ENCODE assay signal across 30 mouse cellular contexts in the genomic region with DNA sequence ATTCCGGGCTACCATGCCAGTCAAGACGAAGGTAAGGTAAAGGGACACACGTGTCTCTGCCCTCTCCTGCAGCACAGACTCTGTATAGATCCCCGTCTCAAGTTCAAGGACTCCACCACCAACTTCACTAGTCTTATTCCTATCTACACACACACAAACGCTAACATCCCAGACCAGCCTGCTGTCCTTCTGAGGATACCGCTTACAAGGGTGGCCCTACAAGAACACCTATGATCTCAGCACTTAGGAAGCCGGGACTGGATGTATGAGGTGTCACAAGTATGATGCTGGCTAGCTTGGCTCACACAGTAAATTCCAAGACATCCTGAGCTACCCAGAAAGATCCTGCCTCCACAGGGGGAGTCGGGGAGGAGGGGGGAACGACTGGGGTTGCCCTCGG. TPM values are rescaled to one million over a fixed set of nuclear protein-coding genes. Genes with fewer than 3 reads are reported as not detected.
DNase-seq lines count a peak whose midpoint lies in the region; ATAC-seq and TF ChIP-seq lines count a peak whose summit lies in the region.
"Had no signal": no experiment of that assay in that cellular context is flagged by ENCODE, and none has a peak within 500 bp of the region (broad histone marks: within the 10 kb centered on the region; RNA-seq: fewer than 3 reads in every experiment).

No protein-coding gene starts in this region.

- no peak overlapping the region for H3K9ac ChIP-seq in kidney, embryonic 16.5 days (replicated peaks; ENCODE audit: low read length)
- H3K9ac ChIP-seq in lung, embryonic 14.5 days = no peak overlapping the region
- H3K9ac ChIP-seq: heart, embryonic 12.5 days; hindbrain, embryonic 13.5 days; liver, embryonic 14.5 days; neural tube, embryonic 13.5 days had no signal

- 0 out of 2 replicates have a peak, but pooled peaks have one; percentile 10 for ATAC-seq in kidney, embryonic 16.5 days (ENCODE audit: low FRiP score, low TSS enrichment)
- peak; percentile 33; the same call in 1 of the 2 replicates for ATAC-seq in lung, embryonic 14.5 days (ENCODE audit: insufficient read depth)
- ATAC-seq: activated CD4-positive, CD25-positive, alpha-beta regulatory T cell, adult 4 months; forebrain, embryonic 16.5 days; midbrain, embryonic 16.5 days had no signal

- H3K4me3 ChIP-seq in kidney, embryonic 16.5 days (ENCODE audit: low read length) = no peak overlapping the region
- no peak overlapping the region for H3K4me3 ChIP-seq in lung, embryonic 14.5 days (ENCODE audit: low read depth, low read length)
- no peak overlapping the region for H3K4me3 ChIP-seq in lung, adult 2 months (replicated peaks; ENCODE audit: extremely low read depth, low read depth, low read length)
- H3K4me3 ChIP-seq: forebrain, embryonic 10.5 days; heart, embryonic 12.5 days; hindbrain, embryonic 13.5 days; limb, embryonic 10.5 days; myocyte; neural tube, embryonic 13.5 days had no signal

- WGBS in kidney, embryonic 16.5 days = 64% methylated on average over 10 of the region's 10 CpGs
- WGBS in lung, embryonic 14.5 days = 40% methylated on average over 10 of the region's 10 CpGs
- 36% methylated on average over 10 of the region's 10 CpGs for WGBS in lung, adult 2 months

- H3K9me3 ChIP-seq in kidney, embryonic 16.5 days (ENCODE audit: low read length) = no peaks in the 10 kb centered on the region
- no peaks in the 10 kb centered on the region for H3K9me3 ChIP-seq in lung, embryonic 14.5 days (ENCODE audit: low read depth, low read length)
- H3K9me3 ChIP-seq: forebrain, embryonic 10.5 days; G1E; hindbrain, embryonic 13.5 days; limb, embryonic 10.5 days; neural tube, embryonic 13.5 days had no signal

- H3K4me1 ChIP-seq in kidney, embryonic 16.5 days (ENCODE audit: insufficient read depth, low read length) = peaks cover 11% of the 10 kb centered on the region; the same call in 1 of the 2 replicates
- H3K4me1 ChIP-seq in lung, embryonic 14.5 days (ENCODE audit: insufficient read depth) = peaks cover 15% of the 10 kb centered on the region
- H3K4me1 ChIP-seq in lung, adult 2 months (ENCODE audit: control insufficient read depth, insufficient read depth, low read length) = peaks cover 24% of the 10 kb centered on the region
- H3K4me1 ChIP-seq: hindbrain, embryonic 13.5 days had no signal

- TF ChIP-seq POLR2A in lung, adult 2 months (IDR thresholded peaks at IDR 0.05; ENCODE audit: borderline replicate concordance, extremely low read depth, low read depth, low read length) = no peak

- no peak for TF ChIP-seq CTCF in lung, embryonic 14.5 days (IDR thresholded peaks at IDR 0.05; ENCODE audit: low read depth)
- no peak for TF ChIP-seq CTCF in lung, adult 2 months (IDR thresholded peaks at IDR 0.05; ENCODE audit: insufficient read depth, low read length)

- no peaks in the 10 kb centered on the region for H3K36me3 ChIP-seq in kidney, embryonic 16.5 days (ENCODE audit: insufficient read depth, low read length)
- no peaks in the 10 kb centered on the region for H3K36me3 ChIP-seq in lung, embryonic 14.5 days (ENCODE audit: insufficient read depth)
- H3K36me3 ChIP-seq: forebrain, embryonic 10.5 days; G1E; heart, embryonic 12.5 days; hindbrain, embryonic 13.5 days; limb, embryonic 10.5 days; neural tube, embryonic 13.5 days had no signal

- no peak overlapping the region for H3K27ac ChIP-seq in kidney, embryonic 16.5 days (ENCODE audit: low read length)
- H3K27ac ChIP-seq in lung, embryonic 14.5 days (ENCODE audit: low read depth) = no peak overlapping the region
- H3K27ac ChIP-seq: forebrain, embryonic 10.5 days; hindbrain, embryonic 13.5 days; kidney, postnatal 0 days; limb, embryonic 10.5 days; liver, embryonic 14.5 days; neural tube, embryonic 13.5 days had no signal

- H3K4me2 ChIP-seq in kidney, embryonic 16.5 days (replicated peaks; ENCODE audit: low read depth, low read length) = no peak overlapping the region
- H3K4me2 ChIP-seq in lung, embryonic 14.5 days = no peak overlapping the region
- H3K4me2 ChIP-seq: heart, embryonic 12.5 days; hindbrain, embryonic 13.5 days; neural tube, embryonic 13.5 days had no signal

- H3K27me3 ChIP-seq in kidney, embryonic 16.5 days (ENCODE audit: insufficient read depth, low read length) = no peaks in the 10 kb centered on the region
- H3K27me3 ChIP-seq in lung, embryonic 14.5 days (ENCODE audit: insufficient read depth, low read length) = no peaks in the 10 kb centered on the region
- H3K27me3 ChIP-seq: CH12.LX; heart, embryonic 12.5 days; hindbrain, embryonic 13.5 days; neural tube, embryonic 13.5 days had no signal

- no peak for DNase-seq in kidney, adult 18-20 months
- peak; percentile 43 for DNase-seq in lung, embryonic 14.5 days
- no peak for DNase-seq in lung, adult 2 months
- DNase-seq in Muller cell, postnatal 12 days (ENCODE audit: inconsistent ontology term) = peak; percentile 22
- DNase-seq in lung, postnatal 4 days = peak; percentile 11 to 44
- DNase-seq in spleen, adult 12 weeks (ENCODE audit: low spot score) = no peak
- DNase-seq: adrenal gland, adult 8-10 months; B cell, adult 2 months; cerebellum, adult 18-20 months; cerebellum, postnatal 14 days; gastrocnemius, postnatal 10 days; heart, postnatal 14 days; kidney, adult 11 months; retina, postnatal 1 day; right cerebral cortex, postnatal 25 days; thymus, postnatal 25 days had no signal

RNA-seq across cellular contexts. Expression of a gene that starts 13.7 kb away (rescaled TPM):
- polyA plus RNA-seq in kidney, embryonic 16.5 days (2015; fragmentation: Nextera tagmentation; extraction: Ambion mirVana) = 31.0 and 33.2 TPM in 2 replicates
- polyA plus RNA-seq in lung, embryonic 14.5 days (2014; fragmentation: Nextera tagmentation; extraction: Ambion mirVana) = 38.5 and 40.0 TPM in 2 replicates
- polyA plus RNA-seq in lung, adult 2 months (2012; rRNA removed) = 62.3 and 68.6 TPM in 2 replicates

Comparison
In these comparisons a context has a peak if more than half of its experiments do, and no peak if none do; other contexts are left out.
1. DNase-seq: peak in lung, embryonic 14.5 days (single experiment), Muller cell, postnatal 12 days (single experiment) and lung, postnatal 4 days (2 of 2); none in kidney, adult 18-20 months (single experiment), lung, adult 2 months (single experiment) and spleen, adult 12 weeks (single experiment).